ENCODE assay signal across 8 mouse cellular contexts in genomic region chr2:29193819-29194546, GRCm38 (mm10). TPM values are rescaled to one million over a fixed set of nuclear protein-coding genes. Genes with fewer than 3 reads are reported as not detected.
DNase-seq lines count a peak whose midpoint lies in the region; ATAC-seq lines count a peak whose summit lies in the region.

No protein-coding gene starts in this region.

- H3K9me3 ChIP-seq in embryonic facial prominence, embryonic 11.5 days (replicated peaks; ENCODE audit: control insufficient read depth, low read length): no peaks in the 10 kb centered on the region
- H3K9me3 ChIP-seq in hindbrain, embryonic 14.5 days (ENCODE audit: control insufficient read depth, low read length): no peaks in the 10 kb centered on the region
- no peaks in the 10 kb centered on the region for H3K9me3 ChIP-seq in midbrain, embryonic 15.5 days

- H3K36me3 ChIP-seq in embryonic facial prominence, embryonic 11.5 days (replicated peaks; ENCODE audit: control insufficient read depth, insufficient read depth, low read depth, low read length): no peaks in the 10 kb centered on the region
- no peaks in the 10 kb centered on the region for H3K36me3 ChIP-seq in hindbrain, embryonic 14.5 days (replicated peaks; ENCODE audit: control insufficient read depth, insufficient read depth)
- no peaks in the 10 kb centered on the region for H3K36me3 ChIP-seq in midbrain, embryonic 15.5 days (replicated peaks)

- no peaks in the 10 kb centered on the region for H3K4me1 ChIP-seq in embryonic facial prominence, embryonic 11.5 days (ENCODE audit: control insufficient read depth, insufficient read depth, low read length)
- peaks cover 8% of the 10 kb centered on the region for H3K4me1 ChIP-seq in hindbrain, embryonic 14.5 days (replicated peaks; ENCODE audit: control insufficient read depth, insufficient read depth, low read length)
- H3K4me1 ChIP-seq in midbrain, embryonic 15.5 days: peaks cover 21% of the 10 kb centered on the region

- H3K27ac ChIP-seq in embryonic facial prominence, embryonic 11.5 days (replicated peaks; ENCODE audit: low read depth, low read length): no peak overlapping the region
- no peak overlapping the region for H3K27ac ChIP-seq in hindbrain, embryonic 14.5 days
- H3K27ac ChIP-seq in midbrain, embryonic 15.5 days: no peak overlapping the region

- H3K9ac ChIP-seq in embryonic facial prominence, embryonic 11.5 days (replicated peaks; ENCODE audit: low read length): no peak overlapping the region
- no peak overlapping the region for H3K9ac ChIP-seq in hindbrain, embryonic 14.5 days
- peak overlapping the region; percentile 33; the same call in 1 of the 2 replicates for H3K9ac ChIP-seq in midbrain, embryonic 15.5 days

- WGBS in embryonic facial prominence, embryonic 11.5 days: 15% methylated on average over 16 of the region's 16 CpGs
- 14% methylated on average over 16 of the region's 16 CpGs for WGBS in hindbrain, embryonic 14.5 days
- 13% methylated on average over 16 of the region's 16 CpGs for WGBS in midbrain, embryonic 15.5 days

- no peak for ATAC-seq in embryonic facial prominence, embryonic 11.5 days (replicated peaks; ENCODE audit: insufficient number of reproducible peaks, low FRiP score, low TSS enrichment, low read depth)
- no peak for ATAC-seq in hindbrain, embryonic 14.5 days (ENCODE audit: low FRiP score)
- no peak for ATAC-seq in midbrain, embryonic 15.5 days (replicated peaks)

- H3K4me3 ChIP-seq in embryonic facial prominence, embryonic 11.5 days (ENCODE audit: low read depth, low read length): peak overlapping the region; percentile 45
- H3K4me3 ChIP-seq in hindbrain, embryonic 14.5 days (replicated peaks; ENCODE audit: low read length): peak overlapping the region; percentile 45
- peak overlapping the region; percentile 43 for H3K4me3 ChIP-seq in midbrain, embryonic 15.5 days

- H3K27me3 ChIP-seq in embryonic facial prominence, embryonic 11.5 days (ENCODE audit: control insufficient read depth, insufficient read depth, low read length): peaks cover 11% of the 10 kb centered on the region
- 0 out of 2 replicates have a peak, but pooled peaks cover 18% of the 10 kb centered on the region for H3K27me3 ChIP-seq in hindbrain, embryonic 14.5 days (ENCODE audit: control insufficient read depth, insufficient read depth, low read length)
- H3K27me3 ChIP-seq in midbrain, embryonic 15.5 days (replicated peaks): peaks cover 2% of the 10 kb centered on the region

- peak; percentile 18 to 39 for DNase-seq in kidney, postnatal 4 days
- DNase-seq in kidney, adult 18-20 months: no peak
- no peak for DNase-seq in embryonic facial prominence, embryonic 11.5 days (ENCODE audit: low spot score)
- peak; percentile 26 for DNase-seq in hindbrain, embryonic 14.5 days (ENCODE audit: low spot score)
- DNase-seq in urinary bladder, postnatal 36 days (ENCODE audit: low spot score in 2 of 2): no peak
- no peak for DNase-seq in retina, postnatal 1 day
- no peak for DNase-seq in adrenal gland, postnatal 36 days

- peak overlapping the region; percentile 98 for H3K4me2 ChIP-seq in embryonic facial prominence, embryonic 11.5 days (ENCODE audit: low read depth, low read length)
- peak overlapping the region; percentile 94 for H3K4me2 ChIP-seq in hindbrain, embryonic 14.5 days (replicated peaks)
- H3K4me2 ChIP-seq in midbrain, embryonic 15.5 days: peak overlapping the region; percentile 89

RNA-seq across cellular contexts. Expression of gene Ntng2, which starts 58.8 kb away (rescaled TPM):
- polyA plus RNA-seq in embryonic facial prominence, embryonic 11.5 days (2014; fragmentation: Nextera tagmentation; extraction: Ambion mirVana): 0.74 and 0.83 TPM in 2 replicates
- 2.9 and 3.9 TPM in 2 replicates for polyA plus RNA-seq in hindbrain, embryonic 14.5 days (2014; fragmentation: Nextera tagmentation; extraction: Ambion mirVana)
- 13.4 and 14.6 TPM in 2 replicates for polyA plus RNA-seq in midbrain, embryonic 15.5 days (2015; fragmentation: Nextera tagmentation; extraction: Ambion mirVana)
- total RNA-seq in adrenal gland, postnatal 36 days (2021): 10 to 100 TPM; 35.0 to 44.2 TPM

Comparison
In these comparisons a context has a peak if more than half of its experiments do, and no peak if none do; other contexts are left out.
1. DNase-seq: peak in kidney, postnatal 4 days (2 of 2) and hindbrain, embryonic 14.5 days (single experiment); none in kidney, adult 18-20 months (single experiment), embryonic facial prominence, embryonic 11.5 days (single experiment), urinary bladder, postnatal 36 days (0 of 2), retina, postnatal 1 day (single experiment) and adrenal gland, postnatal 36 days (0 of 2).
2. Peak in every context shown above with its lines, with median percentiles within 50 percentile points of each other: H3K4me2 ChIP-seq and H3K4me3 ChIP-seq.